8 mouse cellular contexts compared by ENCODE assay signal in the genomic region with DNA sequence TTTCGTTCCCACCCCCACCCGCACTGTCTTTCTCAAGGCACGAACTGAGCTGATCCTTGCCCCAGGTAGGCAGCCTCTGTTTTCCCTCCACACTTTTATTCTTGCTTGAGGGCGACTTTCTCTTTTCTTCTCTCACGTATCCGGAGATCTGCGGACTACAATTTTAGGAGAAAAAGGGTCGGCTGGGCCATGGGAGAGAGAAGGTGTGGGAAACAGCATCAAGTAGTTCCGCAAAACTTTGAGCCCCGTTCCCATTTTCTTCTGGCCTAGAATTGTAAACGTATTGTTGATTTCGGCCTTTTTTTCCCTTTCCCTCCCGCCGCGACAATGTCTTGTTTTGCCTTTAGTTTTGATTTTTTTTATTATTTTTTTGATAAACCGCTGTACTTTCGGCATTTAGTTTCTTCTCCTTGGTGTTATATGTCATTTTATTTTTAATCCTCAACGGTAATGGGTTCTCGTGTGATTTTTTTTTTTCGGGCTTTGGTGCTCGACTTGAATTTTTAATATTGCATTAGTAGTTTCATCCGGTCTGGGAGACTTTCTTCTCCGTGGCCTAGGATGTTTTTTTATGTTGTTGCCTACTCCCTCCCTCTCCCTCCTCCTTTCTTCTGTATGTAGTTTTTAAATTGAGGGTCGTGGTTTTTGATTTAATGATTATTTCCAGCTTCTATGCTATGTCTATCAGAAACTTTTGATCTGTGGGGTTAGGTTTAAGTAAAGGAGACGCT. TPM values are rescaled to one million over a fixed set of nuclear protein-coding genes. Genes with fewer than 3 reads are reported as not detected.
DNase-seq lines count a peak whose midpoint lies in the region; ATAC-seq and TF ChIP-seq lines count a peak whose summit lies in the region.

No protein-coding gene starts in this region.

- H3K36me3 ChIP-seq in forebrain, embryonic 15.5 days, result no peaks in the 10 kb centered on the region
- H3K36me3 ChIP-seq in limb, embryonic 11.5 days (ENCODE audit: control insufficient read depth, insufficient read depth, low read length), result no peaks in the 10 kb centered on the region
- no peaks in the 10 kb centered on the region for H3K36me3 ChIP-seq in small intestine, adult 2 months (ENCODE audit: control insufficient read depth, insufficient read depth, low read length)

- no peak for TF ChIP-seq CTCF in left cerebral cortex, adult 2 months (IDR thresholded peaks at IDR 0.05)
- TF ChIP-seq CTCF in small intestine, adult 2 months (IDR thresholded peaks at IDR 0.05; ENCODE audit: extremely low read depth, insufficient read length, insufficient replicate concordance, low read depth, low read length), result no peak

- peak overlapping the region; percentile 55 for H3K9ac ChIP-seq in forebrain, embryonic 15.5 days (replicated peaks)
- peak overlapping the region; percentile 72 for H3K9ac ChIP-seq in limb, embryonic 11.5 days (ENCODE audit: low read length)

- no peak for DNase-seq in left cerebral cortex, adult 2 months (ENCODE audit: extremely low spot score in 1 of 2, low spot score in 2 of 2)
- DNase-seq in left cerebral cortex, adult 8-10 months (ENCODE audit: low spot score in 2 of 2), result no peak
- DNase-seq in limb, embryonic 11.5 days (ENCODE audit: low spot score), result no peak
- no peak for DNase-seq in right cerebral cortex, postnatal 4 days
- DNase-seq in urinary bladder, postnatal 10 days (ENCODE audit: low spot score), result no peak

- H3K4me3 ChIP-seq in left cerebral cortex, adult 2 months, result peak overlapping the region; percentile 60
- peak overlapping the region; percentile 93 for H3K4me3 ChIP-seq in brown adipose tissue, adult 24 weeks (ENCODE audit: insufficient read depth, low read depth, low read length)
- H3K4me3 ChIP-seq in forebrain, embryonic 15.5 days, result peak overlapping the region; percentile 63
- peak overlapping the region; percentile 51 for H3K4me3 ChIP-seq in limb, embryonic 11.5 days (ENCODE audit: low read depth, low read length)
- peak overlapping the region; percentile 100 for H3K4me3 ChIP-seq in small intestine, adult 2 months (ENCODE audit: low read depth, low read length)

- no peaks in the 10 kb centered on the region for H3K9me3 ChIP-seq in forebrain, embryonic 15.5 days
- H3K9me3 ChIP-seq in limb, embryonic 11.5 days (ENCODE audit: control insufficient read depth, low read length), result no peaks in the 10 kb centered on the region

- intact Hi-C loops in left cerebral cortex, adult 2 months (cut with DNase I), result loop anchor here (5.0 kb wide), 1 partner anchor 81 kb away; no protein-coding TSS in a partner anchor

- no peaks in the 10 kb centered on the region; the same call in 1 of the 2 replicates for H3K4me1 ChIP-seq in brown adipose tissue, adult 24 weeks (ENCODE audit: control insufficient read depth, insufficient read depth, insufficient read length, low read length)
- peaks cover 12% of the 10 kb centered on the region; the same call in 1 of the 2 replicates for H3K4me1 ChIP-seq in forebrain, embryonic 15.5 days
- H3K4me1 ChIP-seq in limb, embryonic 11.5 days (ENCODE audit: control insufficient read depth, insufficient read depth, low read length), result no peaks in the 10 kb centered on the region
- H3K4me1 ChIP-seq in small intestine, adult 2 months (ENCODE audit: control insufficient read depth, insufficient read depth, insufficient read length, low read length), result peaks cover 2% of the 10 kb centered on the region; the same call in 1 of the 2 replicates

- H3K27ac ChIP-seq in left cerebral cortex, adult 2 months, result peak overlapping the region; percentile 62
- peak overlapping the region; percentile 93 for H3K27ac ChIP-seq in brown adipose tissue, adult 24 weeks (replicated peaks; ENCODE audit: low read depth, low read length)
- peak overlapping the region; percentile 99 for H3K27ac ChIP-seq in forebrain, embryonic 15.5 days (replicated peaks)
- peak overlapping the region; percentile 84 for H3K27ac ChIP-seq in limb, embryonic 11.5 days (replicated peaks; ENCODE audit: low read depth, low read length)
- peak overlapping the region; percentile 99 for H3K27ac ChIP-seq in small intestine, adult 2 months (ENCODE audit: insufficient read depth, low read depth, low read length)

- WGBS in forebrain, embryonic 15.5 days, result 23% methylated on average over 25 of the region's 25 CpGs
- 15% methylated on average over 25 of the region's 25 CpGs for WGBS in limb, embryonic 11.5 days
- 14% methylated on average over 25 of the region's 25 CpGs for WGBS in small intestine, adult 2 months

- H3K27me3 ChIP-seq in forebrain, embryonic 15.5 days, result no peaks in the 10 kb centered on the region
- H3K27me3 ChIP-seq in limb, embryonic 11.5 days (ENCODE audit: control insufficient read depth, insufficient read depth, low read length), result no peaks in the 10 kb centered on the region
- H3K27me3 ChIP-seq in small intestine, adult 2 months (ENCODE audit: control insufficient read depth, insufficient read depth, low read length), result no peaks in the 10 kb centered on the region

- no peak for TF ChIP-seq POLR2A in small intestine, adult 2 months (IDR thresholded peaks at IDR 0.05; ENCODE audit: low read depth, low read length)

- no peak for ATAC-seq in forebrain, embryonic 15.5 days (replicated peaks)
- no peak for ATAC-seq in limb, embryonic 11.5 days (ENCODE audit: insufficient number of reproducible peaks, low FRiP score, low TSS enrichment, low read depth)

- H3K4me2 ChIP-seq in forebrain, embryonic 15.5 days (replicated peaks), result peak overlapping the region; percentile 42
- peak overlapping the region; percentile 48; the same call in 1 of the 2 replicates for H3K4me2 ChIP-seq in limb, embryonic 11.5 days (ENCODE audit: low read depth, severe bottlenecking)

RNA-seq across cellular contexts. Expression of a gene that starts 2.1 kb away (rescaled TPM):
- 10 to 100 TPM; 44.6 to 53.2 TPM for total RNA-seq in left cerebral cortex, adult 2 months (2021)
- 10 to 100 TPM; 48.8 to 68.3 (median 59.1) TPM for total RNA-seq in left cerebral cortex, adult 8-10 months (2022)
- polyA plus RNA-seq in brown adipose tissue, adult 24 weeks (2012; ENCODE audit: insufficient read depth, insufficient read length, missing spikeins), result 29.4 and 33.5 TPM in 2 replicates
- 31.4 and 33.0 TPM in 2 replicates for polyA plus RNA-seq in forebrain, embryonic 15.5 days (2015; fragmentation: Nextera tagmentation; extraction: Ambion mirVana)
- 58.7 and 68.8 TPM in 2 replicates for polyA plus RNA-seq in limb, embryonic 11.5 days (2014; fragmentation: Nextera tagmentation; extraction: Ambion mirVana)
- 1.1 and 2.1 TPM in 2 replicates for polyA plus RNA-seq in small intestine, adult 2 months (2012; rRNA removed)
